Mouse (Mus musculus) c-Kit-negative CD71-positive TER-119-positive erythroid progenitor cells, embryonic 14.5 days (primary cell): ENCODE data around the gene Snapc2.

Experiments
- DNase-seq: peaks from one replicate; pipeline ENCODE4 v3.0.0-alpha.2; 2013; ENCODE audit warnings: low read depth, low spot score

Gene Snapc2

GRCm38 (mm10) chr8:4265160-4265914, 12.5 kb downstream of the Snapc2 start:
- DNase-seq: no peak

- DNase-seq: no peak
These were observed 14.7 kb downstream of the Snapc2 start for GRCm38 (mm10) chr8:4267627-4268026.

DNA sequence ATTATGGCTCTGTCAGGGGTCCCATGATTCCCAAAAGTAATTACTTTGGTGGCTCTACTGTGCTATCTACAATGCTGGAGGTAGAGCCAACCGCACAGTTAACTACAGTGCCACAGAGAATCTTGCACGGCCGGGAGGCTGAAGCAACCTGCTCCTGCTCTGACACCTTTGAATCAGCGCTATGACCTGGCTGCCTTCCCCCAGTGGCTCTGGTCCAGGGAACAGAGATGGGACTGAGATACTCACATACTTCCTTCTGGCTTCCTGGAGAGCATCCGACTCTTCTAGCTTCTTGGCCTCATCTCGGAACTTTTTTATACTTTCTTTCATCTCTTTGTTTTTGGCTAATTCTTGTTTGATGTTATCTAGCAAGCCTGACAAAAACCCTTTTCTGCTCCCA, 16.7 kb downstream of the Snapc2 start:
- no peak for DNase-seq

DNA sequence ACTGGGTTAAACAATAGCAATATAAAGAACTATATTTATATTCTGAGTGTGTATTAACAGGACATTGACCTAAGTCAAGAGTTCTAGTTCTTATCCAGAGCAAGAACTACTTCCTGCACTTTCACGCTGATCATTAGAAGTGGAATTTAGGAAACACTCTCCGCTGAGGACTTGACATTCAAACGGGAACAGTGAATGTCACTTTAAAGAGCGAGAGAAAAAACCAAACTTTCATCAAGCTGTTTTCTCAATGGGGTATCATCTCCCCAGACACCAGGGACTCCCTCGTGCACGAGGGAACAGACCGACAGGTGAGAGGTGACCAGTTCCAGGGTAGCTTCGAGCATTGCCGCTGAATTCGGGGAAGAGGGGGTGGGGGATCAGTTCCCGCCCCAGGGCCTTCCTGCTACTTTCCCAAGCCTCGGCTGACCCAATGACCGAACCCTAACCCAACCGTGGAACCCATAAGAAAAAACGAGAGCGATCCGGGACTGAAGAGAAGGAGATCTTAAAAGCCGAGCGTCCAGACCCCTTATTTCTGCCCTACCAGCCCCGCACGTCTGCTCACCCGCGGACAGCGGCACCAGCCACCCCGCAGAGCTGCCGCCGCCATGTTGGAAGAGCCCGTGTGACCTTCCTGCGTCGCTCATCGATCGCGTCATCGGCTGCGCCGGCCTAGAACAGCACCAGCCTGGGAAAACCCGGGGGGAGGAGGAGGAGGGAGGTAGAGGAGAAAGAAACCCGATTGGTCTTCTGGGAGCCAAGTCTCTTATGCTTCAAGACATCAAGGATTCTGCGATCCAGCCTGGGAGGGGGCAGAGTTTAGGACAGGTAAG, 22.6 kb downstream of the Snapc2 start, which contains the start of gene Timm44:
TSS of gene Timm44 (minus strand) at position 639 of the 836 bp plus-strand sequence.
- peak; percentile 89 for DNase-seq

DNA sequence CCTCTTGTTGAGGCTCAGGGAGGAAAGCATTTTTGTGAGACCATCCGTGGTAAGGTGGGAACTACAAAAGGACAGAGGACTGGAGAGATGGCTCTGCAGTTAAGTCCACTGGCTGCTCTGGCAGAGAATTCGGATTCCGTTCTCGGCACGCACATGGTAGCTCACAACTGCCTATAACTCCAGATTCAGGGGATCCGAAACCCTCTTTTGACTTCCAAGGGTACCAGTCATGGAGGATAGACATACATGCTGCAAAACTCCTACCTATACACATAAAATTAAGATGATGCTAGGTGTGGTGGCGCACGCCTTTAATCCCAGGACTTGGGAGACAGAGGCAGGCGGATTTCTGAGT, 23.2 kb downstream of the Snapc2 start:
- DNase-seq: no peak

DNA sequence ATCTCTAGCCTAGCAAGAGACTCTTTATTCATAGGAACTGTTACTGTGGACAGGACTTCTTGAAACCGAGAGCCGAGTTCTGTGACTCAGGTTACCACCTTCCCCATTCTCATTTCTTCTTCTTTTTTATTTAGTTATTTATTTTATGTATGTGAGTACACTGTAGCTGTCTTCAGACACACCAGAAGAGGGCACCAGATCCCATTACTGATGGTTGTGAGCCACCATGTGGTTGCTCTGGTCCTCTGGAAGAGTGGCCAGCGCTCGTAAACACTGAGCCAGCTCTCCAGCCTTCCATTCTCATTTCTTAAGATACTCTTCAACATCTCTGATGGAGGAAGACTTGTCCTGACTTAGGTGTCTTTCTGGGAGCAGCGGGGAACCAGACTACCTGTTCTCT, 39.9 kb downstream of the Snapc2 start:
- no peak for DNase-seq

DNA sequence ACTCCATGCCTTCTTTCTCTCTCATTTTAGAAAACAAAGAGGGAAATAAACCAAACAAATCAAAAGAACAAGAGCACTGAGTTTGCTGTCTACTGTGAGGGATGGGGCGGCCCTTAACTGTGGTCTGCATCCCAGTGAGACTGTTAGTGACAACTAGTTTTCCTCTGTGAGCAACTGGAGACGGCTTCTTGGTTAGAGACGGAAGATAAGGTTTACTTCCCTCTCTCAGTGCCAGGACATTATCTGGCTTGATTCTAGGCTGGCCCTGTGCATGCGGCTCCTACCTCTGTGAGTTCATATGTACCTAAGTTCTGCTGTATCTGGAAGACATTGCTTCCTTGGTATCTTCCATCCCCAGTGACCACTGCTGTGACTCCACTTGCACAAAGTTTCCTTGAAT, 44.9 kb downstream of the Snapc2 start:
- DNase-seq: no peak

- no peak for DNase-seq
These were observed 51.3 kb downstream of the Snapc2 start for GRCm38 (mm10) chr8:4304124-4304547.
